Comparison of ENCODE assay signal across 8 mouse cellular contexts in the genomic region with DNA sequence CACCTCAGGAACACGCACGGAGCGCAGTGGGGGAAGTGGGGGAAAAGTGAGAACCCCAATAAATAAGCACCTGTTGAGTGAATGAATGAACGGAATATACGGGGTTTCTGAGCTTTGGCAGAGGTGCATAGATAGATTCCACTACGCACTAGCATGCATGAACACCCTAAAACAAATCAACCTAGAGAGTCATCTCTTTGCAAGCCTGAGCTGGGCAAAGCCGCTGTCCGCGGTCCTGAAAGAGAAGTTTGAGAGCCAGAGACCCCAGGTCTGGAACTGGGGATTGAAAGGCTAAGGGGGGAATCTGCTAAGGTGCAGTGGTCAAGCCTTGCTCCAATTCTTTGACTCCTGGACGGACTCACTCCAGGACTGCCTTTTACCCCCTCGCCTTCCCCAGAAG. TPM values are rescaled to one million over a fixed set of nuclear protein-coding genes. Genes with fewer than 3 reads are reported as not detected.
DNase-seq lines count a peak whose midpoint lies in the region; ATAC-seq lines count a peak whose summit lies in the region.

No protein-coding gene starts in this region.

- no peak overlapping the region for H3K4me3 ChIP-seq in liver, embryonic 13.5 days (replicated peaks)
- no peak overlapping the region for H3K4me3 ChIP-seq in stomach, embryonic 14.5 days (ENCODE audit: low read depth, low read length)

- no peak overlapping the region for H3K9ac ChIP-seq in liver, embryonic 13.5 days
- H3K9ac ChIP-seq in stomach, embryonic 14.5 days (replicated peaks; ENCODE audit: low read depth, low read length), result no peak overlapping the region

- H3K27ac ChIP-seq in liver, embryonic 13.5 days, result no peak overlapping the region
- H3K27ac ChIP-seq in stomach, embryonic 14.5 days (ENCODE audit: low read length), result no peak overlapping the region

- ATAC-seq in liver, embryonic 13.5 days (ENCODE audit: low read depth), result no peak
- no peak for ATAC-seq in stomach, embryonic 14.5 days (ENCODE audit: insufficient number of reproducible peaks, insufficient read depth, low FRiP score, low read depth)

- no peaks in the 10 kb centered on the region for H3K4me1 ChIP-seq in liver, embryonic 13.5 days (replicated peaks)
- H3K4me1 ChIP-seq in stomach, embryonic 14.5 days (ENCODE audit: control insufficient read depth, insufficient read depth, low read length), result no peaks in the 10 kb centered on the region

- H3K4me2 ChIP-seq in liver, embryonic 13.5 days, result no peak overlapping the region
- 0 out of 2 replicates have a peak overlapping the region, but pooled peaks have one; percentile 10 for H3K4me2 ChIP-seq in stomach, embryonic 14.5 days (replicated peaks; ENCODE audit: low read depth, low read length)

- DNase-seq in adrenal gland, adult (ENCODE audit: inconsistent age in 2 of 2, low spot score in 1 of 2), result peak; percentile 11 to 53
- no peak for DNase-seq in adrenal gland, adult 8-10 months
- peak; percentile 8 for DNase-seq in urinary bladder, postnatal 25 days (ENCODE audit: low spot score)
- DNase-seq in urinary bladder, postnatal 36 days (ENCODE audit: low spot score in 2 of 2), result no peak
- peak; percentile 71 for DNase-seq in heart, postnatal 4 days
- peak; percentile 15 for DNase-seq in liver, embryonic 13.5 days
- DNase-seq in frontal cortex, postnatal 25 days (ENCODE audit: low spot score in 2 of 2), result no peak

- WGBS in liver, embryonic 13.5 days (ENCODE audit: insufficient replicate concordance), result 6% methylated on average over 11 of the region's 11 CpGs
- WGBS in stomach, embryonic 14.5 days, result 4% methylated on average over 11 of the region's 11 CpGs

- H3K27me3 ChIP-seq in liver, embryonic 13.5 days, result peaks cover 52% of the 10 kb centered on the region
- H3K27me3 ChIP-seq in stomach, embryonic 14.5 days (ENCODE audit: control insufficient read depth, insufficient read depth, low read length), result peaks cover 24% of the 10 kb centered on the region

- no peaks in the 10 kb centered on the region for H3K9me3 ChIP-seq in liver, embryonic 13.5 days (replicated peaks)
- no peaks in the 10 kb centered on the region for H3K9me3 ChIP-seq in stomach, embryonic 14.5 days (ENCODE audit: control insufficient read depth, low read depth, low read length)

- H3K36me3 ChIP-seq in liver, embryonic 13.5 days, result no peaks in the 10 kb centered on the region
- H3K36me3 ChIP-seq in stomach, embryonic 14.5 days (ENCODE audit: control insufficient read depth, insufficient read depth, low read length), result no peaks in the 10 kb centered on the region

RNA-seq across cellular contexts. Expression of a gene that starts 0.4 kb away (rescaled TPM):
- not detected for total RNA-seq in adrenal gland, adult 8-10 months (2022)
- total RNA-seq in heart, postnatal 4 days (2021), result not detected
- not detected in 2 replicates for polyA plus RNA-seq in liver, embryonic 13.5 days (2015; fragmentation: Nextera tagmentation; extraction: Ambion mirVana)
- polyA plus RNA-seq in stomach, embryonic 14.5 days (2014; fragmentation: Nextera tagmentation; extraction: Ambion mirVana), result not detected in 2 replicates

Comparison
In these comparisons a context has a peak if more than half of its experiments do, and no peak if none do; other contexts are left out.
1. DNase-seq: peak in adrenal gland, adult (2 of 2), urinary bladder, postnatal 25 days (single experiment), heart, postnatal 4 days (single experiment) and liver, embryonic 13.5 days (single experiment); none in adrenal gland, adult 8-10 months (single experiment), urinary bladder, postnatal 36 days (0 of 2) and frontal cortex, postnatal 25 days (0 of 2).